Mouse (Mus musculus): ENCODE data around the gene Klra2. TPM values are rescaled to one million over a fixed set of nuclear protein-coding genes. Genes with fewer than 3 reads are reported as not detected.
"Not testable (repeated sequence)": the region's sequence is repeated elsewhere in the genome, so short reads cannot be mapped to it uniquely, and the experiment has no call there.

Klra2 gene
- under 1 TPM; 0.58 to 0.61 TPM for total RNA-seq (2021)
- long read RNA-seq, experiment 1: 0 reads
- long read RNA-seq, experiment 2: 0 reads

DNA sequence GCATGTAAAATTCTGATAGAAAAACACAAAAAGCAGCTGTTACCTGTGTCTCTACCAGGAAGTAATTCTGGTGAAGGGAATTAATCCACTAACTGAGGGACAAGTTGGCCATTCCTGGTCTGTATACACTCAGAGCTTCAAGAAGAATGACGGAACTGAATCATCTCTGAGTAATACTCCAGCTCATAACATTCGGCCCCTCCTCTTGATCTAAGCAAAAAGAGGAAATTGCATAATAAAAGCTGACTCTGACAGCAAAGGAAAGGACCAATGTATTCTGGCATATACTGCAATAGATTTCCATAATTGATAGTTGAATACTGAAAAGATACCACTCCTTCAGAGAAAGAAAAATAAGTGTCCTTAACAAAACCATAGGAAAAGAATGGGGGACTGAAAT is at the start of gene Klra2:
TSS of gene Klra2 (minus strand) at position 157 of the 400 bp plus-strand sequence.
- DNase-seq (ENCODE audit: low spot score in 2 of 2): no peak

DNA sequence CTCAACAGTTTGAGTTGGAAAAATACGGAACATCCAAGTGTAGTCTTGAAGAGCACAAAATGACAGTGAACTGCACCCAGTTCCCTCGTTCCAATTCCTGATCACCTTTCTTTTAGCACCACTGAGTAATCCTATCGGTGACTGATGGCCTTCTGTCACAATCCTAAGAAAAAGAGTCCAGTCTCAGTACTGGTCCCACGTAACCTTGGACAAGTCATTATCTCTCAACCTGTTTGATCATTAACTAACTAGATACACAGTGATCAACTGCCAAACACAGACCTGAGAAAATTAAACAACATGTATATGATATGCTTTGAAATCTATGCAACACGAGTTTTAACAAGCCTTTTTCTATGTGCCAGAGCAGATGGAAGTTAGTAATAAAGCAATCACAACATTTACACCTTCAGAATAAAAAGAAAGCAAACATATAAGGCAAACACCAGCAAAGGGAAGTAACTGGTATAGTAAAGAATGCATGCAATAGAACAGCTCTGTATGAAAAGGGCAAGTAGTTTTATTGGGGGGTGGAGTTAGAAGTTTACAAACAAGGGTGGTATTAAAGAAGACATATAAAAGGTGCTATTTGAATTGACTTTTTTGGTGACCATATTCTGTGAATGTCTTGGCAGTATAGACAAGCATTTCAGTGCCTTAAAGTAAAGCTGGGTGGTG is 47.4 kb upstream of the Klra2 start:
- no peak for DNase-seq (ENCODE audit: low spot score in 2 of 2)

DNA sequence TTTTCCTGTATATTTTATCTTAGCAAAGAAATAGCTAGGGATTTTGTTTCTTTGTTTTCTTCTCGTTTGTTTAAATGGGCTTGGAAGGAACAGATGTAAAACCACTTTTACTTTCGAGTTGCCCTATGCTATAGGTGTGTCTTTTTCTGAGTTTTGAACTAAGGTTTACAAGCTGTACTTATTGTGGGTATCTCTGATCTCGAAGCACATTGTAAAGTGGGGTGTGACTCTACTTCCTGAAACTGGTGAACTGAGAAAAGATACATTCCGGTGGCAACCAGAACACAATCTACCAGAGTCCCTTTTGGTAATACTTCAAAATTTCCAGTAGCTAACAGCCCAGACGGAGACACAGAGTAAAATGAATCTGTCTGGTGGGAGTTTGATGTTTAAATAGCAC is 46.8 kb upstream of the Klra2 start:
- DNase-seq (ENCODE audit: low spot score in 2 of 2): no peak

DNA sequence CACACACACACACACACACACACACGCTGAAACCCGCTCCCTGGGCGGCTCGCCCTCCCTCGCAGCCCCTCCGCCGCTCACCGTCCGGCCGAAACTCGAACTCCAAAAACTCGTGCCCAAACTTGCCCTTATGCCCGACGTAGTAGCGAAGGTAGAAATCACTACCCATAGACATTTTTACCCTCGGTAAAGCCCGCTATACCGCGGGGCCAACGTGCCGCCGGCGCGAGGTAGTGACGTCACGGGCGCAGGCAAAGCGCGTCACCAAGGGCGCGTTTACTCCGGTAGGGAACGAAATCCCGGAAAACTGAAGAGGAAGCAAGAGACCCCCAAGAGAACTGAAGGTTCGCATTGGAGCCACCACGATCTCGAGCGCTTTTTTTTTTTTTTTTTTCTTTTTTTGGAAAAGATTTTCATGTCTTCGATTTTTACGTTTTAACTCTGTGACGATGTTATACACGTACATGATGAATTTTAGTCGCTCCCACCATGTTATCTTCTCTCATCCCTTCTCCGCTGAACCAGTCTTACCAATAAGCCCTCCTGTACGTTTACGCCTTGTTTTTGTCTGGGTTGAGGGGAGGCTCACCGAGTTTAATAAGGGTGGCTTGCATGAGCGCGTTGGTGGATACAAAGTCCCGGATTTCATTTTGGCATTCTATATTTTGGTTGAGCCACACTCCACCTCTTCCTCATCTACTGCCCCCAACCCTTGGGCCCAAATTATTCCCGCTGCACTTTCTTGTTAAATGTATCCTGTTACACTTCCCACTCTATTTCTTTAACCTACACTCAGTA is 46.0 kb upstream of the Klra2 start, which contains the start of gene Magohb:
TSS of gene Magohb (minus strand) at position 254 of the 798 bp plus-strand sequence.
- DNase-seq (ENCODE audit: low spot score in 2 of 2): peak; percentile 82 to 92

DNA sequence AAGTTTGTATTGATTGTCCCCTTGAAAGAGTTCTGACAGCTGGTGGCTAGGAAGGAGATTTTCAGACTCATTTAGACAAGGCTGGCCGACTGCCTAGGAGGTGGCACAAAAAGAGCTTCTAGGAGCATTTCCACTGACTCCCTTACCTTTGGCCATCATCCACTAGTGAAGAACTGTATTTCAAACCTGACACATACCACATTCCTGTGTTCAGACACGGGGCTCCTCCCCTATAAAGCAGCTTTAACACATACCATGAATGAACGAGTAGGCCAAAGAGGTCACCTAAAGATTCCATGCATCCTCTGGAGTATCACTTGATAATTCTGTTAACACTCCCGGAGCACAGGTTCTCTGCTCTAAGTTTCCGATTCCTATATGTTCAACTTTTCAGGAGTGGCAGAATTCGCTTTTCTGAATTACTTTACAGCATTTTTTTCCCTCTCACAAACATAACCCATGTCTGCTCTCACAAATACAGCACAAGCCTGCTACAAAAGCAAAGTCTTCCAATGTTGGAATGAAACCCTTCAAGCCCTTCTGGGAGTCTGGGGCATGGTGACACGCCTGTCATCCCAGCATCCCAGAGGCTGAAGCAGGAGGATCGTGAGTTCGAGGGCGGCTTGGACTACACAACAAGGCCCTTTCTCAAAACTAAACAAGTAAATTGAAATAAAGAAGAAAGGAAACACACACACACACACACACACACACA is 45.3 kb upstream of the Klra2 start:
- peak in 1 of 2 experiments; percentile 4 for DNase-seq (ENCODE audit: low spot score in 2 of 2)

DNA sequence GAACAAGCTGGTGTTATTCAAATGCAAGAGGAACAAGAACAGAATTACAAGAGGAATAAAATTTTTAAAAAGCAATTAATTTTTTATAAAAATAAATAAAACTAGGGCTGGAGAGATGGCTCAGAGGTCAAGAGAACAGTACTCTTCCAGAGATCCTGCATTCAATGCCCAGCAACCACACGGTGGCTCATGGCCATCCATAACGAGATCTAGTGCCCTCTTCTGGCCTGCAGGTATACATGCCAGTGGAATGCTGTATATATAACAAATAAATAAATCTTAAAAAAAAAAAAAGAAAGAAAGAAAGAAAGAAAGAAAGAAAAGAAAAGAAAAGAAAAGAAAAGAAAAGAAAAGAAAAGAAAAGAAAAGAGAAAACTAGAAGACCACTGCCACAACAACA is 43.3 kb upstream of the Klra2 start:
- peak; percentile 6 to 34 for DNase-seq (ENCODE audit: low spot score in 2 of 2)

DNA sequence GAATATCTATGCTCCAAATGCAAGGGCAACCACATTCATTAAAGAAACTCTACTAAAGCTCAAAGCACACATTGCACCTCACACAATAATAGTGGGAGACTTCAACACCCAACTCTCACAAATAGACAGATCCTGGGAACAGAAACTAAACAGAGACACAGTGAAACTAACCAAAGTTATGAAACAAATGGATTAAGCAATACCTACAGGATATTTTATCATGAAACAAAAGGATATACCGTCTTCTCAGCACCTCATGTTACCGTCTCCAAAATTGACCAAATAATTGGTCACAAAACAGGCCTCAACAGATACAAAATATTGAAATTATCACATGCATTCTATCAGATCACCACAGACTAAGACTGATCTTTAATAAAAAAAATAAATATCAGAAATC is 31.0 kb upstream of the Klra2 start:
- DNase-seq (ENCODE audit: low spot score in 2 of 2): not testable (repeated sequence)

DNA sequence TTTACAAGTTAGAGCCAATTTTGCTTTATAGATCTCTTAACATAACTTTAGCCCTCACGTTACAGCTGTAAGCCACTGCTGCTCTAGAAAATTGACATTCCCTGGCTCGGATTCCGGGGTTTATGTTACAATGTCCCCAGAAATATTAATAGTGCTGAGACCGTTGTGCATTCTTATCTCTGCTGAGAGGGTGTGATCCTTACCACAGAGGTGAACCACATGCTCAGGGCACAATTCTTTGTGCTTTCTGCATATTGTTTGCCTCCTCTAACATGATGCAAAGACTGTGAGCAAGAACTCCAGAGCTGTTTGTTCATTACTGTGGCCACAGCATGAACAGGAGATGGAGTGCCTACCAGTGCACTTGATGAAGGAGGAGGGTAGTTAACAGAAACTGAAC is 29.5 kb upstream of the Klra2 start:
- DNase-seq (ENCODE audit: low spot score in 2 of 2): no peak

DNA sequence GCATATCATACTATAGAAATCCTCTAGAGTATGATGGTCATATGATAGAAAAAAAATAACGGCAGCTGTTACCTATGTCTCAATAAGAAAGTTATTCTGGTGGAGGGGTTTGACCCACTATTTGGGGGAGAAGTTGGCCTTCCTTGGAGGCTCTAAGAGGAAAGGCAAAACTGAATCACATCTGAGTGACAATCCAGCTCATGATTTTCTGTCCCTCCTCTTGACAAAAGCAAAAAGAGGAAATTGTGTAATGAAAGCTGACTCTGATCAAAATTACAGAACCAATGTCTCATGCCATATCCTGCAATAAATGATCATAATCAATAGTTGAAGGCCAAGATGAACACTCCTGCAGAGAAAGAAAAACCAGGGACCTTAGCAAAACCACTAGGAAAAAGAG is 25.1 kb upstream of the Klra2 start:
- DNase-seq (ENCODE audit: low spot score in 2 of 2): no peak

DNA sequence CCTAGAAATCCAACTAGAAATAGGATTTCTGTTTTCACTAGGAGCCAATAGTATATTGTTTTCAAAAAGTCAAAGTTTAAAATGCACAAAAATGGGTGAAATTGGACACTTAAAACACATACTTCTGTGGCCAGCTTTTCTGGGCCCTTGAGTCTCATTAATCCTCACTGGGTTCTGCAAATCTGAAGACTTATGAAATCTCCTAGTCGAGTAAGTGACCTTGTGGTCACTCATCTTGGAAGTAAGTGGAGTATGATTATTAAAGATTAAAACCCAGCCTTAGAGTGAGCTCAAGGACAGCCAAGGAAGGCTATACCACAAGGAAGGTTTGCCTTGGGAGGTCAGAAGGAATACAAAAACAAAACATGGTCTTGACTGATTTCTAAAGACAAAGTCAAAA is 23.1 kb upstream of the Klra2 start:
- no peak for DNase-seq (ENCODE audit: low spot score in 2 of 2)

DNA sequence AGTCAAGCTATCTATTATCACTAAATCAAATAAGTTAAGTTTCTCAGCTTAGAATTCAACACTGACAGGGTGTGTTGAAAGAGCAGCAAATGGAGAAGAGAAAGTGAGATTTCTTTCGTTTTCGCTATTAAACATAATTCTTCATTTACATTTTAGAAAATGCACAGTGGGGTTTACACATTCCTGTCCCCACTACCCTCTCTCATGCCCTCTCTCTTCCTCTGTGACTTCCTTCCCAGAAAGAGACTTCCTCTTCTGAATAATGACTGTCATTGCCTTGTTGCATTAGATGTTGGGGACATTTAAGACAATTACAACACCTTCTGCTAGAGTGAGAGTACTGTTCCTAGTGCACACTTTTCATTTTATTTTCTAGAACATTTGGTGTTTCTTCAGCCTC is 22.4 kb upstream of the Klra2 start:
- no peak for DNase-seq (ENCODE audit: low spot score in 2 of 2)

DNA sequence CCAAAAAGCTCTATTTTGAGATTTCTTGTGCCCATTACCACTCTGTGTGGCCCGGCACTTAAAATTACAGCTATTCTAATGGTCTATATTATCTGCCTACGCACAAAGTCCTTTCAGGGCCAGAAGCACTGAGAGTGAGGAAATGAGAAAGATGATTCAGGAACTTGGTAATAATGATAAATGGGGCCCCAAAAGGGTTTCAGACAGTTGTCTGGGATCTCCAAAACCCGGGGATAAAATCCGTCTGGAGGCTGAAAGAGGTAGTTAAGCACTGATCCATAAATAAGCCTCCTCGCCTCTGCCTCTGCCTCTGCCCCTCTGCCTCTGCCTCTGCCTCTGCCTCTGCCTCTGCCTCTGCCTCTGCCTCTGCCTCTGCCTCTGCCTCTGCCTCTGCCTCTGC is 17.0 kb upstream of the Klra2 start:
- no peak for DNase-seq (ENCODE audit: low spot score in 2 of 2)

DNA sequence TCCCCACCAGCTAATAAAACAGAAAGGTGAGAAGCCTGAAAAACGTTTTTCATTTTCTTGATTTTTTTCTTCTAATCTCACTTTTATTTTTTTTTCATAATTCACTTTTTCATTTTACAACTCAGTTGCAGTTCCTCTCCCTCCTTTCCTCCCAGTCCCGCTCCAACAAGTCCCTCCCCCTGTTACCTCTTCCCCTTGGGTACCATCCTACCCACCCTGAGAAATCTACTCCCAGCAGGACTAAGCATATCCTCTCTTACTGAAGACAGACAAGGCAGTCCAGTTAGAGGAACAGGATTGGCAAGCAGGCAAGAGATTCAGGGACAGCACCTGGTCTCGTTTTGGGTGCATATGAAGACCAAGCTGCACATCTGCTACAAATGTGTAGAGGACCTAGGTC is 15.6 kb upstream of the Klra2 start:
- DNase-seq (ENCODE audit: low spot score in 2 of 2): no peak

DNA sequence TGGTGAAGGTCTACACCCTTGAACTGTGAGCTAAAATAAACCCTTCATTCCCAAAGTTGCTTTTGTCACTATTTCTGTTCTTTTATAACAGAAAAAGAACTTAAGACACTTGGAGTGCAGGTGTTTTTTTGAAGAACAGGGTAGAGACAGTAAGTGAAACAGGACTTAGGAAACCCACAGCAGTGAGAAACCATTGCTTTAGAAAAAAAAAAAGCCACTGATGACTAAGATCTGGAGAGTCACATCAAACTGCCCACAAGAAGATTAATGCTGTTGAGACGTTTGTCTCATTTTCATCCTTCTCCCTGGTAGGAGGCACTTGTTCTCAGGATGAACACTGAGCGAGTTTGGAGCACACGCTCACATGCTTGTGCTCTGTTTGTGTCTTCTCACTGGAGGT is 14.8 kb upstream of the Klra2 start:
- DNase-seq (ENCODE audit: low spot score in 2 of 2): no peak

DNA sequence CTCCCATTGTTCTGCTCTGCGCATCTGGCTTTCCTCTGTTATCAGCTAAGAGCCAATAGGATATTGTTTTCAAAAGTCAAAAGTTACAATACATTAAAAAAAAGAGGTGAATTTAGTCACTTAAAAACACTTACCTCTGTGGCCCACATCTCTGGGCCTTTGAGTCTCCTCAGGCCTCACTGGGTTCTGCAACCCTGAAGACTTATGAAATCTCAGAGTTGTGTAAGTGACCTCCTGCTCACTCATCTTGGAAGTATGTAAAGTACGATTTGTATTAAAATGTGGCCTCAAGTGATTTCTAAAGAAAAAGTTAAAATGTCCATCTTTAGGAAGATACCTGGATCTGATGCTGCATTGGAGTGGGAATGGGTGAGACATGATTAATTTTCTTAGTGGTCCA is 2.1 kb downstream of the Klra2 start:
- DNase-seq (ENCODE audit: low spot score in 2 of 2): no peak

Other genes with a start within 250 kb of the Klra2 start
- gene Magohb, start 45.9 kb upstream of the Klra2 start, total RNA-seq (2021): 10 to 100 TPM in 1 of 2 experiments, 1 to 10 TPM in 1; 8.5 to 11.3 TPM
- under 1 TPM; 0.21 to 0.46 TPM for gene Styk1, start 106.2 kb upstream of the Klra2 start, total RNA-seq (2021)
- gene Ybx3, start 141.1 kb upstream of the Klra2 start, total RNA-seq (2021): 10 to 100 TPM; 43.0 to 44.9 TPM
- not detected for gene 5430401F13Rik, start 239.0 kb upstream of the Klra2 start, total RNA-seq (2021)
- not detected for gene Gm6619, start 239.0 kb upstream of the Klra2 start, total RNA-seq (2021)